Mouse (Mus musculus) megakaryocyte, embryonic 14.5 days (primary cell): ENCODE measurements around the gene Vps13d.

Source experiments
- FLI1 ChIP-seq: IDR thresholded peaks from 2 replicates; pipeline ENCODE4 v1.6.1; 2012; ENCODE audit warnings: low read length, inconsistent platforms, mixed read lengths
- GATA1 ChIP-seq: IDR thresholded peaks from 3 replicates; pipeline ENCODE4 v1.6.1; 2012; ENCODE audit warnings: mixed read lengths, low read length, inconsistent platforms, borderline replicate concordance

- TF ChIP-seq FLI1 (no peak), GATA1 (no peak)
These were observed 183.6 kb downstream of the Vps13d start for GRCm38 (mm10) chr4:145011156-145011555.
